28 mouse cellular contexts compared by ENCODE assay signal in genomic region chr9:123486635-123487034, GRCm38 (mm10). TPM values are rescaled to one million over a fixed set of nuclear protein-coding genes. Genes with fewer than 3 reads are reported as not detected.
DNase-seq lines count a peak whose midpoint lies in the region; ATAC-seq and TF ChIP-seq lines count a peak whose summit lies in the region.
"Had no signal": no experiment of that assay in that cellular context is flagged by ENCODE, and none has a peak within 500 bp of the region (broad histone marks: within the 10 kb centered on the region; RNA-seq: fewer than 3 reads in every experiment).

No protein-coding gene starts in this region.

- H3K4me2 ChIP-seq in liver, embryonic 13.5 days, result no peak overlapping the region
- H3K4me2 ChIP-seq in liver, postnatal 0 days (ENCODE audit: low read depth, low read length), result no peak overlapping the region
- H3K4me2 ChIP-seq in intestine, postnatal 0 days (replicated peaks; ENCODE audit: low read depth), result no peak overlapping the region
- H3K4me2 ChIP-seq: hindbrain, embryonic 12.5 days; kidney, embryonic 15.5 days; stomach, embryonic 15.5 days had no signal

- no peaks in the 10 kb centered on the region for H3K27me3 ChIP-seq in heart, embryonic 10.5 days (ENCODE audit: insufficient read depth, poor library complexity, severe bottlenecking)
- no peaks in the 10 kb centered on the region for H3K27me3 ChIP-seq in liver, embryonic 13.5 days
- no peaks in the 10 kb centered on the region for H3K27me3 ChIP-seq in liver, postnatal 0 days (ENCODE audit: insufficient read depth, low read length)
- no peaks in the 10 kb centered on the region for H3K27me3 ChIP-seq in intestine, postnatal 0 days (replicated peaks; ENCODE audit: control insufficient read depth, insufficient read depth, low read length)
- H3K27me3 ChIP-seq: hindbrain, embryonic 12.5 days; kidney, embryonic 15.5 days; stomach, embryonic 15.5 days had no signal

- TF ChIP-seq CTCF in liver, postnatal 0 days (IDR thresholded peaks at IDR 0.05; ENCODE audit: low read depth), result no peak
- no peak for TF ChIP-seq CTCF in intestine, postnatal 0 days (IDR thresholded peaks at IDR 0.05; ENCODE audit: low read depth)

- H3K4me3 ChIP-seq in heart, embryonic 10.5 days, result no peak overlapping the region
- H3K4me3 ChIP-seq in liver, embryonic 13.5 days (replicated peaks), result no peak overlapping the region
- H3K4me3 ChIP-seq in liver, postnatal 0 days (ENCODE audit: low read depth, low read length), result no peak overlapping the region
- H3K4me3 ChIP-seq in intestine, postnatal 0 days (ENCODE audit: low read depth, low read length), result no peak overlapping the region
- H3K4me3 ChIP-seq: hindbrain, embryonic 12.5 days; kidney, embryonic 15.5 days; stomach, embryonic 15.5 days had no signal

- H3K9ac ChIP-seq in liver, embryonic 13.5 days, result 0 out of 2 replicates have a peak overlapping the region, but pooled peaks have one; percentile 15
- no peak overlapping the region for H3K9ac ChIP-seq in liver, postnatal 0 days (replicated peaks)
- no peak overlapping the region for H3K9ac ChIP-seq in intestine, postnatal 0 days (ENCODE audit: low read depth, low read length)
- H3K9ac ChIP-seq: hindbrain, embryonic 12.5 days; kidney, embryonic 15.5 days; stomach, embryonic 15.5 days had no signal

- DNase-seq in heart, embryonic 10.5 days (ENCODE audit: low spot score), result no peak
- no peak for DNase-seq in heart, adult 9 months (ENCODE audit: low spot score in 2 of 2)
- DNase-seq in liver, embryonic 13.5 days, result no peak
- no peak for DNase-seq in liver, postnatal 0 days
- DNase-seq in yolk sac, embryonic 10.5 days (ENCODE audit: low spot score), result peak; percentile 42
- DNase-seq in urinary bladder, postnatal 10 days (ENCODE audit: low spot score), result no peak
- DNase-seq in retina, embryonic 14.5 days (ENCODE audit: low spot score), result no peak
- DNase-seq: adrenal gland, adult 8-10 months; B cell, adult 2 months; cerebellum, adult 8-10 months; cerebellum, postnatal 25 days; heart, postnatal 14 days; kidney, adult 18-20 months; kidney, postnatal 25 days; liver; lung, adult 18-20 months; lung, postnatal 4 days; midbrain, embryonic 14.5 days; retina, postnatal 1 day; right cerebral cortex, postnatal 14 days; thymus, postnatal 25 days had no signal

- no peak for ATAC-seq in liver, embryonic 13.5 days (ENCODE audit: low read depth)
- no peak for ATAC-seq in liver, postnatal 0 days
- peak; percentile 50; the same call in 1 of the 2 replicates for ATAC-seq in intestine, postnatal 0 days
- ATAC-seq: activated CD4-positive, CD25-positive, alpha-beta regulatory T cell, adult 4 months; forebrain, embryonic 16.5 days; lung, postnatal 0 days had no signal

- H3K27ac ChIP-seq in heart, embryonic 10.5 days, result 0 out of 2 replicates have a peak overlapping the region, but pooled peaks have one; percentile 1
- peak overlapping the region; percentile 18; the same call in 1 of the 2 replicates for H3K27ac ChIP-seq in liver, embryonic 13.5 days
- H3K27ac ChIP-seq in liver, postnatal 0 days (ENCODE audit: low read depth), result no peak overlapping the region
- no peak overlapping the region for H3K27ac ChIP-seq in intestine, postnatal 0 days (ENCODE audit: low read depth, low read length)
- H3K27ac ChIP-seq: hindbrain, embryonic 12.5 days; kidney, embryonic 15.5 days; stomach, embryonic 15.5 days had no signal

- WGBS in heart, embryonic 10.5 days, result 60% methylated on average over 3 of the region's 3 CpGs
- WGBS in liver, embryonic 13.5 days (ENCODE audit: insufficient replicate concordance), result 67% methylated on average over 3 of the region's 3 CpGs
- 70% methylated on average over 3 of the region's 3 CpGs for WGBS in liver, postnatal 0 days (ENCODE audit: insufficient replicate concordance)
- 39% methylated on average over 3 of the region's 3 CpGs for WGBS in intestine, postnatal 0 days

- peaks cover 40% of the 10 kb centered on the region for H3K36me3 ChIP-seq in heart, embryonic 10.5 days
- H3K36me3 ChIP-seq in liver, embryonic 13.5 days, result peaks cover 72% of the 10 kb centered on the region
- peaks cover 27% of the 10 kb centered on the region for H3K36me3 ChIP-seq in liver, postnatal 0 days (replicated peaks; ENCODE audit: insufficient read depth, low read length)
- H3K36me3 ChIP-seq in intestine, postnatal 0 days (ENCODE audit: control insufficient read depth, insufficient read depth), result peaks cover 20% of the 10 kb centered on the region
- H3K36me3 ChIP-seq: stomach, embryonic 15.5 days had no signal

- H3K4me1 ChIP-seq in heart, embryonic 10.5 days, result peaks cover 83% of the 10 kb centered on the region
- H3K4me1 ChIP-seq in liver, embryonic 13.5 days (replicated peaks), result peaks cover 90% of the 10 kb centered on the region
- peaks cover 46% of the 10 kb centered on the region for H3K4me1 ChIP-seq in liver, postnatal 0 days (ENCODE audit: insufficient read depth)
- peaks cover 13% of the 10 kb centered on the region; the same call in 1 of the 2 replicates for H3K4me1 ChIP-seq in intestine, postnatal 0 days (replicated peaks; ENCODE audit: control insufficient read depth, insufficient read depth, low read length)

- TF ChIP-seq EP300 in liver, postnatal 0 days (IDR thresholded peaks at IDR 0.05; ENCODE audit: low read depth), result no peak

- no peaks in the 10 kb centered on the region for H3K9me3 ChIP-seq in heart, embryonic 10.5 days
- H3K9me3 ChIP-seq in liver, embryonic 13.5 days (replicated peaks), result no peaks in the 10 kb centered on the region
- no peaks in the 10 kb centered on the region for H3K9me3 ChIP-seq in liver, postnatal 0 days (ENCODE audit: low read length)
- no peaks in the 10 kb centered on the region for H3K9me3 ChIP-seq in intestine, postnatal 0 days (ENCODE audit: control insufficient read depth)
- H3K9me3 ChIP-seq: hindbrain, embryonic 12.5 days; kidney, embryonic 15.5 days; stomach, embryonic 15.5 days had no signal

RNA-seq across cellular contexts. Expression of gene Limd1, which starts 8.1 kb away (rescaled TPM):
- 39.0 and 39.2 TPM in 2 replicates for polyA plus RNA-seq in heart, embryonic 10.5 days (2016; fragmentation: Nextera tagmentation; extraction: Ambion mirVana)
- polyA plus RNA-seq in liver, embryonic 13.5 days (2015; fragmentation: Nextera tagmentation; extraction: Ambion mirVana), result 21.5 and 25.8 TPM in 2 replicates
- 11.9 and 12.4 TPM in 2 replicates for polyA plus RNA-seq in liver, postnatal 0 days (2015; fragmentation: Nextera tagmentation; extraction: Ambion mirVana)
- 40.6 and 42.9 TPM in 2 replicates for polyA plus RNA-seq in intestine, postnatal 0 days (2015; fragmentation: Nextera tagmentation; extraction: Ambion mirVana)

RNA-seq across cellular contexts. Expression of gene Sacm1l, which starts 42.9 kb away (rescaled TPM):
- polyA plus RNA-seq in heart, embryonic 10.5 days (2016; fragmentation: Nextera tagmentation; extraction: Ambion mirVana), result 42.6 and 48.6 TPM in 2 replicates
- 27.3 and 37.3 TPM in 2 replicates for polyA plus RNA-seq in liver, embryonic 13.5 days (2015; fragmentation: Nextera tagmentation; extraction: Ambion mirVana)
- polyA plus RNA-seq in liver, postnatal 0 days (2015; fragmentation: Nextera tagmentation; extraction: Ambion mirVana), result 21.0 and 22.2 TPM in 2 replicates
- 37.3 and 42.6 TPM in 2 replicates for polyA plus RNA-seq in intestine, postnatal 0 days (2015; fragmentation: Nextera tagmentation; extraction: Ambion mirVana)

Comparison
In these comparisons a context has a peak if more than half of its experiments do, and no peak if none do; other contexts are left out.
1. H3K27ac ChIP-seq: peak in heart, embryonic 10.5 days (single experiment) and liver, embryonic 13.5 days (single experiment); none in liver, postnatal 0 days (single experiment) and intestine, postnatal 0 days (single experiment).